Mouse (Mus musculus) adrenal gland, postnatal 10 days (tissue): Measurements from ENCODE around the gene Hist1h4a. TPM values are rescaled to one million over a fixed set of nuclear protein-coding genes. Genes with fewer than 3 reads are reported as not detected.

ENCODE experiments used
- microRNA-seq: library from miRNA; unstranded; fragments of <30 nt; microRNA quantifications from one replicate; pipeline ENCODE4 v1.2.0, GENCODE M21; 2021
- total RNA-seq, 2 experiments: library from RNA; stranded (reverse); gene quantifications; 2 replicates each; pipeline ENCODE4 v1.2.3; 2021

Hist1h4a gene
- total RNA-seq, 2 experiments from 2014 or later: 238 to 251 TPM

Small RNAs within 50 kb of the gene (microRNA-seq; reads per million reads assigned to microRNA genes)
- gene Gm44314 (not detected), gene Gm44484 (not detected)

Other genes with a start within 250 kb of the Hist1h4a start
- 1,000 to 10,000 TPM in 1 of 2 experiments, 100 to 1,000 TPM in 1; 930 to 1,063 TPM for gene Hist1h4h, start 230.2 kb downstream of the Hist1h4a start, total RNA-seq
- 100 to 1,000 TPM; 261 to 325 TPM for gene Hist1h2af, start 227.3 kb downstream of the Hist1h4a start, total RNA-seq
- gene Hist1h3g, start 225.8 kb downstream of the Hist1h4a start, total RNA-seq: 10 to 100 TPM; 76.3 to 91.7 TPM
- 10 to 100 TPM; 20.9 to 25.4 TPM for gene Hist1h2bh, start 217.8 kb downstream of the Hist1h4a start, total RNA-seq
- gene Hist1h3f, start 217.2 kb downstream of the Hist1h4a start, total RNA-seq: 100 to 1,000 TPM in 1 of 2 experiments, 10 to 100 TPM in 1; 93.2 to 104 TPM
- 100 to 1,000 TPM; 529 to 619 TPM for gene Hist1h4f, start 209.6 kb downstream of the Hist1h4a start, total RNA-seq
- gene Hist1h1d, start 208.0 kb downstream of the Hist1h4a start, total RNA-seq: 10 to 100 TPM; 27.8 to 32.6 TPM
- gene Hist1h3e, start 198.9 kb downstream of the Hist1h4a start, total RNA-seq: 100 to 1,000 TPM; 246 to 271 TPM
- gene Hist1h2ae, start 190.0 kb downstream of the Hist1h4a start, total RNA-seq: 10 to 100 TPM; 54.9 to 55.0 TPM
- gene Hist1h2bg, start 189.8 kb downstream of the Hist1h4a start, total RNA-seq: 100 to 1,000 TPM; 395 to 462 TPM
- 100 to 1,000 TPM; 168 to 215 TPM for gene Hist1h2bf, start 187.0 kb downstream of the Hist1h4a start, total RNA-seq
- gene Hist1h2ad, start 186.8 kb downstream of the Hist1h4a start, total RNA-seq: 10 to 100 TPM; 47.4 to 49.2 TPM
- gene Hist1h3d, start 185.5 kb downstream of the Hist1h4a start, total RNA-seq: 10 to 100 TPM; 38.0 to 43.5 TPM
- gene Hist1h4d, start 179.6 kb downstream of the Hist1h4a start, total RNA-seq: 100 to 1,000 TPM; 294 to 310 TPM
- gene Hist1h2be, start 140.1 kb downstream of the Hist1h4a start, total RNA-seq: 10 to 100 TPM; 27.7 to 32.2 TPM
- gene Hist1h1e, start 138.7 kb downstream of the Hist1h4a start, total RNA-seq: 100 to 1,000 TPM; 180 to 217 TPM
- 1 to 10 TPM; 8.3 to 9.7 TPM for gene Hist1h2ac, start 77.3 kb downstream of the Hist1h4a start, total RNA-seq
- gene Hist1h2bc, start 77.0 kb downstream of the Hist1h4a start, total RNA-seq: 10 to 100 TPM; 76.4 to 77.6 TPM
- gene Hist1h1t, start 65.4 kb downstream of the Hist1h4a start, total RNA-seq: under 1 TPM; 0.69 to 0.88 TPM
- gene Hist1h4c, start 62.8 kb downstream of the Hist1h4a start, total RNA-seq: 100 to 1,000 TPM; 175 to 199 TPM
- 10 to 100 TPM; 23.3 to 31.0 TPM for gene Hfe, start 50.4 kb downstream of the Hist1h4a start, total RNA-seq
- 100 to 1,000 TPM; 366 to 432 TPM for gene Hist1h1c, start 22.4 kb downstream of the Hist1h4a start, total RNA-seq
- gene Hist1h3c, start 15.6 kb downstream of the Hist1h4a start, total RNA-seq: 100 to 1,000 TPM; 127 to 144 TPM
- 100 to 1,000 TPM; 173 to 206 TPM for gene Hist1h2bb, start 14.5 kb downstream of the Hist1h4a start, total RNA-seq
- gene Hist1h2ab, start 10.1 kb downstream of the Hist1h4a start, total RNA-seq: 100 to 1,000 TPM; 281 to 334 TPM
- 100 to 1,000 TPM; 390 to 424 TPM for gene Hist1h3b, start 9.0 kb downstream of the Hist1h4a start, total RNA-seq
- gene Hist1h4b, start 4.2 kb downstream of the Hist1h4a start, total RNA-seq: 100 to 1,000 TPM; 282 to 291 TPM
- 100 to 1,000 TPM; 258 to 301 TPM for gene Hist1h3a, start 1.2 kb upstream of the Hist1h4a start, total RNA-seq
- 100 to 1,000 TPM; 231 to 274 TPM for gene Hist1h1a, start 2.4 kb upstream of the Hist1h4a start, total RNA-seq
- not detected for gene Trim38, start 8.7 kb upstream of the Hist1h4a start, total RNA-seq
- 10 to 100 TPM; 16.2 to 33.8 TPM for gene Slc17a2, start 45.8 kb upstream of the Hist1h4a start, total RNA-seq
- gene Slc17a3, start 78.2 kb upstream of the Hist1h4a start, total RNA-seq: 1 to 10 TPM; 3.5 to 5.0 TPM
- gene Slc17a1, start 106.5 kb upstream of the Hist1h4a start, total RNA-seq: 1 to 10 TPM in 1 of 2 experiments, under 1 TPM in 1; 0.67 to 1.5 TPM
- 1 to 10 TPM; 3.3 to 5.6 TPM for gene Slc17a4, start 153.8 kb upstream of the Hist1h4a start, total RNA-seq
- not detected for gene Hist1h2ba, start 172.9 kb upstream of the Hist1h4a start, total RNA-seq
- not detected for gene Hist1h2aa, start 173.2 kb upstream of the Hist1h4a start, total RNA-seq
- gene Scgn, start 230.0 kb upstream of the Hist1h4a start, total RNA-seq: 1 to 10 TPM; 1.2 to 3.2 TPM